Mouse (Mus musculus): ENCODE measurements around the gene Gm10638.

DNA sequence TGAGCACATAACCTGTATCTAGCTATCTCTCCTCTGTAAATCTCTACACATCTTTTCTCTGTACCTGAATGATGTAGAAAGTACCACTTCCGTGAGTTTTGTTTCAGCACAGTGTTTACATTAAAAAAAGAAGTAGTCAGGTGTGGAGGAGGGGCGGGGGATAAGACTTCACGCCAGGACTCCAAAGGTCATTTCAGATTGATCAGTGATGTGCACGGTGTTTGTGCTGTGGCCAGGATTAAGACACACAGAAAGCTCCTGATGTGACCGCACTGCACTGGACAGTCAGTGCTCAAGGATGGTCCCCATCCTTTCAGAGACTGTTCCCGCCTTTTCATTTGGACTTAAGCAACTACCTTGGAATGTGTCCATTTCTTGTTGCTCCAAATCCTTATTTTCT lies 15.2 kb downstream of the Gm10638 start:
- TF ChIP-seq CTCF (IDR thresholded peaks at IDR 0.05; ENCODE audit: insufficient read depth, low read length) (no peak), POLR2A (IDR thresholded peaks at IDR 0.05; ENCODE audit: borderline replicate concordance, extremely low read depth, low read depth, low read length) (no peak)
